Mouse (Mus musculus) ovary, adult 10 weeks (tissue): ENCODE data around the gene Gpr176. TPM values are rescaled to one million over a fixed set of nuclear protein-coding genes. Genes with fewer than 3 reads are reported as not detected.

Experiments
- polyA plus RNA-seq: library from polyadenylated mRNA; stranded (reverse); fragments of 350-450 nt; fragmentation: Illumina TruSeq; extraction: RNeasy Lipid Tissue Mini Kit (QIAGEN cat#74804); gene quantifications from one replicate; pipeline ENCODE4 v1.2.3, GENCODE M21; 2014

Gpr176 gene
- polyA plus RNA-seq: 0.23 TPM

GRCm38 (mm10) chr2:118372901-118373571 lies at the start of gene Gpr176:
TSS of gene Gpr176 (minus strand) at chr2:118373419.

GRCm38 (mm10) chr2:118388341-118389335 lies 15.4 kb upstream of the Gpr176 start, which contains the start of gene Eif2ak4:
TSS of gene Eif2ak4 (plus strand) at chr2:118388618.

GRCm38 (mm10) chr2:118256621-118257053 lies 116.6 kb downstream of the Gpr176 start, which contains the start of gene Fsip1:
TSS of gene Fsip1 (minus strand) at chr2:118256966.

Other genes with a start within 250 kb of the Gpr176 start
- gene Fsip1, start 116.5 kb downstream of the Gpr176 start, polyA plus RNA-seq: 2.7 TPM
- 10.3 TPM for gene Eif2ak4, start 15.2 kb upstream of the Gpr176 start, polyA plus RNA-seq
- gene Srp14, start 106.3 kb upstream of the Gpr176 start, polyA plus RNA-seq: 111 TPM
- gene Bmf, start 176.3 kb upstream of the Gpr176 start, polyA plus RNA-seq: 6.9 TPM
- 56.9 TPM for gene Bub1b, start 224.8 kb upstream of the Gpr176 start, polyA plus RNA-seq